Mouse (Mus musculus) forebrain, embryonic 12.5 days (tissue): Measurements from ENCODE around the gene Sumo1. TPM values are rescaled to one million over a fixed set of nuclear protein-coding genes. Genes with fewer than 3 reads are reported as not detected.

Experiments used
- ATAC-seq: fragments of 200-750 bp; cut with Nextera tagmentation; 2 replicates; pipeline ENCODE4 v1.8.0; 2017; ENCODE audit warnings: moderate TSS enrichment; ENCODE audit not compliant: low FRiP score
- H3K27ac ChIP-seq: fragments of 300-500 bp; sonication (generic); 2 replicates; pipeline ENCODE4 v1.5.1; 2016; ENCODE audit warnings: mild to moderate bottlenecking
- H3K27me3 ChIP-seq: fragments of 300-500 bp; sonication (generic); 2 replicates; pipeline ENCODE4 v1.6.1; 2016; ENCODE audit warnings: mild to moderate bottlenecking
- H3K36me3 ChIP-seq: fragments of 300-500 bp; sonication (generic); replicated peaks from 2 replicates; pipeline ENCODE4 v1.6.1; 2016; ENCODE audit warnings: mild to moderate bottlenecking
- H3K4me1 ChIP-seq: fragments of 300-500 bp; sonication (generic); 2 replicates; pipeline ENCODE4 v1.6.1; 2016
- H3K4me2 ChIP-seq: fragments of 300-500 bp; sonication (generic); 2 replicates; pipeline ENCODE4 v1.6.1; 2016; ENCODE audit warnings: mild to moderate bottlenecking, moderate library complexity
- H3K4me3 ChIP-seq: fragments of 300-500 bp; sonication (generic); replicated peaks from 2 replicates; pipeline ENCODE4 v1.5.1; 2016; ENCODE audit warnings: mild to moderate bottlenecking
- H3K9ac ChIP-seq: fragments of 300-500 bp; sonication (generic); 2 replicates; pipeline ENCODE4 v1.6.1; 2016; ENCODE audit warnings: mild to moderate bottlenecking
- H3K9me3 ChIP-seq: fragments of 300-500 bp; sonication (generic); 2 replicates; pipeline ENCODE4 v1.6.1; 2016
- WGBS: fragments of 180-500 bp; shearing (Covaris S2); methylation state at CpG from one replicate; pipeline ENCODE4 v1.1.7; 2016; 5-methylcytosine and 5-hydroxymethylcytosine counted together
- polyA plus RNA-seq: library from polyadenylated mRNA; unstranded; fragments of >200 nt; fragmentation: Nextera tagmentation; extraction: Ambion mirVana; gene quantifications from 2 replicates; pipeline ENCODE4 v1.2.1, GENCODE M21; 2016

Sumo1 gene
- polyA plus RNA-seq, 1 experiment from 2014 or later, result 515 TPM

DNA sequence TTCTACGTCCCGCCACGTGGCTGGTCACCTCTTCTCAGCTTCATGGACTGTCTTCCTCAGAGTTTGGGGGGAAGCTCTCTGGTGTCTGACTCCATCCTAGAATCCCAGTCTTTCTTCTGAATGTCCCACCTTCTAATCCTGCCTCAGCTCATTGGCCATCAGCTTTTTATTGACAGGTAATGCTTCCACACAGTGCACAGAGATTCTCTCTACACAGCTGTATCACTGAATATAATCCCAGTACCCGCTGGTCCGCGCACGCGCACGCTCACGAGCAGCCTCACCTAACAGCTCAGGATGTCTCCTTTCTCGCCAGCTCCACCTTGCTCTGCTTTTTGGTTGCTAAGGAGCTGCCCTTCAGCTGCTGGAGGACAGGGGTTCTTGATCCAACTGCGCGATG, 64.2 kb downstream of the Sumo1 start:
- WGBS, result 88% methylated on average over 13 of the region's 13 CpGs
- H3K4me2 ChIP-seq, result no peak overlapping the region
- H3K36me3 ChIP-seq, result no peaks in the 10 kb centered on the region
- H3K4me1 ChIP-seq, result peaks cover 10% of the 10 kb centered on the region; the same call in 1 of the 2 replicates
- no peaks in the 10 kb centered on the region for H3K9me3 ChIP-seq
- no peak overlapping the region for H3K27ac ChIP-seq
- no peak for ATAC-seq
- H3K4me3 ChIP-seq, result no peak overlapping the region
- peaks cover 9% of the 10 kb centered on the region for H3K27me3 ChIP-seq
- H3K9ac ChIP-seq, result no peak overlapping the region

DNA sequence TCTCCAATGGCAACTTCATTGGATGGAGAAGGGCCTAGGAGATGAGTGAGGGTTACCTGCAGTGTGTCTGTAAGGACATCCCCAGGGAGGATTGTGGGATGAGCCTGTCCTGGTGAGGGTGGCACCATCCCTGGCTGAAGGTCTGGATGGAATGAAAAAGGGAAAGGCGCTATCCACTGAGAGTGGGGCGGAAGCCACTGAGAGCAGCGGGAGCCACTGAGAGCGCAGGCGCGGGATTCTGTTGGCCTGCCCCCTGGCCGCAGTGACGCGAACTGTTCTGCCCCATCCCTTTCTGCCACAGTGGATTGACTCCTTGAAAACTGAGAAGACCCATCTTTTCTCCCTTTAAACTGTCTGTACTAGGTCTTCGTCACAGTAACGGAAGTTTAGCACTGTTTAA, 66.7 kb downstream of the Sumo1 start:
- peak overlapping the region; percentile 13 for H3K4me2 ChIP-seq
- H3K4me3 ChIP-seq, result no peak overlapping the region
- H3K36me3 ChIP-seq, result no peaks in the 10 kb centered on the region
- peaks cover 9% of the 10 kb centered on the region for H3K27me3 ChIP-seq
- H3K9ac ChIP-seq, result no peak overlapping the region
- H3K9me3 ChIP-seq, result no peaks in the 10 kb centered on the region
- 14% methylated on average over 11 of the region's 11 CpGs for WGBS
- ATAC-seq, result 0 out of 2 replicates have a peak, but pooled peaks have one; percentile 44
- H3K4me1 ChIP-seq, result peaks cover 10% of the 10 kb centered on the region; the same call in 1 of the 2 replicates
- no peak overlapping the region for H3K27ac ChIP-seq

DNA sequence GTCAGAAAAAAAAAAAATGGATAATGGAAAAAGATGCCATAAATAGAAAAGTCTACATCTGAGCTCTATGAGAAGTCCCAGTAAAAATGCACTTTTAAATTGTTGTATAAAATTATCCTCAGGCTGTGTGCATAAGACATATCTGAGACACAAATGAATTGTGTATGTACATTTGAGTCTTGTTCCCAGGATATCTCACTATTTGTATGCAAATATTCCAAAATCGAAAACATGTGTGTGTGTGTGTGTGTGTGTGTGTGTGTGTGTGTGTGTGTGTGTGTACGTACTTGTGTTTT, 67.3 kb downstream of the Sumo1 start:
- no peak for ATAC-seq
- WGBS, result 93% methylated on average over 2 of the region's 2 CpGs
- no peak overlapping the region for H3K9ac ChIP-seq

DNA sequence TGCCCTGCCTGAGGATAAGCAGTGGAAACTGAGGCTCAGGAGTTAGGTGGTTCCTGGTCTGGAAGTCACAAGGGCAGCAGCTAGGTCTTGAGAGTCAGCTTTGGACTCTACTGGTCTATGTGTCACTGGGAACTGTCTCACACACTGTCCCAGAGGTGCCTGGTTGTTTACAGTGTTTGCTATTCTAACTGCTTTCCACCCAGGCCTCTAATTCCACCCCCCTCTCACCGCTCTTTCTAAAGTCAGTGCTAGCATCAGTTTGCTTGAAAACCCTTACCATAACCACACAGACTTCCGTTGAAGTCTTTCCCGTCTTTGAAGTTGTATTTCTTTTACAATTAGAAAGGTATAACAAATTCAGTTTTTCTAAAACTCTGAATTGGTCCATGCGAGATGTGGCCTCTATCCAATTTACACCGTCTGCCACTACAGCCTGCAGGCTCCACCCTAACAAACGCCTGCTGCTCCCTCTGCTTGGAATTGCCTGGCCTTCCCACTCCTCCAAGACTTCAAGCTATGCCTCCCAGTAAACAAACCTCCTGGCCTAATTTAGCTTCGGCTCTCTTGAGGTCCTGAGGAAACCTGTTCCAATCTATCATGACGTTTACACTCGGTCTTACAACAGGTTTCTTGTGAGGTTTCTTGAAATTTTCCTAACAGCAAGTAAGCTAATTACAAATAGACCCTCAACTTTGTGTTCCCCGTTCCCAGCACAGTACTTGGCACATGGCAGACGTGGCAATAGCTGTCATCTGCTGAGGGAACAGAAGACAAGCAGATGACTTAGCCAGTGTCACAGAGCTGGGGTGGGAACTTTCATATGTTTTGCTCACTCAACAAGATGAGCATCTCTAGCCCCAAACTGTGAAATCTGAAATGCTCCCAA, 67.9 kb downstream of the Sumo1 start:
- no peak overlapping the region for H3K4me3 ChIP-seq
- H3K27ac ChIP-seq, result no peak overlapping the region
- H3K27me3 ChIP-seq, result peaks cover 10% of the 10 kb centered on the region
- no peaks in the 10 kb centered on the region for H3K36me3 ChIP-seq
- H3K4me2 ChIP-seq, result no peak overlapping the region
- no peaks in the 10 kb centered on the region for H3K9me3 ChIP-seq
- 61% methylated on average over 11 of the region's 11 CpGs for WGBS
- H3K4me1 ChIP-seq, result peaks cover 10% of the 10 kb centered on the region; the same call in 1 of the 2 replicates
- no peak for ATAC-seq
- H3K9ac ChIP-seq, result no peak overlapping the region

More for the DNA sequence above, 67.3 kb downstream of the Sumo1 start:
- H3K36me3 ChIP-seq, result no peaks in the 10 kb centered on the region
- no peak overlapping the region for H3K4me2 ChIP-seq
- peaks cover 10% of the 10 kb centered on the region; the same call in 1 of the 2 replicates for H3K4me1 ChIP-seq
- H3K9me3 ChIP-seq, result no peaks in the 10 kb centered on the region
- H3K27me3 ChIP-seq, result peaks cover 9% of the 10 kb centered on the region
- no peak overlapping the region for H3K27ac ChIP-seq
- H3K4me3 ChIP-seq, result no peak overlapping the region

DNA sequence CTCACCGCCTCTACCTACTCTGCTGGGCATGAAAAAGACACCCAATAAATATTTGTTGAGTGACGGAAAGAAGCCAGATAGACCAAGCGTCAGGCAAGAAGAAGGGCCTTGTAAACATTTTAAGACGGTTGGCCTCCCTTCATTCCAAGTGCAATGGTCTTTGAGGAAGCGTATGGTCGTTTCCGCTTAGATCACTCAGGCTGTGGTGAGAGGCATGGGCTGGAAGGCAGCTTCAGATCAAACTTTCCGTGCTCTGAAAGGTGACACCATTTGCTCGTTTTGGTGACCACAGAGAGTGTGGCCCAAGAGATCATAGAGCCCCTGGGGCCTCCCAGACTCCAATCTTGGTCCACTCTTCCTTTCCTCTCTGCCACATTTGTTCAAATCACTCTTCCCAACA, 75.0 kb downstream of the Sumo1 start:
- no peak overlapping the region for H3K4me2 ChIP-seq
- H3K27me3 ChIP-seq, result peaks cover 47% of the 10 kb centered on the region
- no peak for ATAC-seq
- H3K9me3 ChIP-seq, result no peaks in the 10 kb centered on the region
- peaks cover 21% of the 10 kb centered on the region for H3K4me1 ChIP-seq
- no peak overlapping the region for H3K4me3 ChIP-seq
- no peak overlapping the region for H3K9ac ChIP-seq
- no peaks in the 10 kb centered on the region for H3K36me3 ChIP-seq
- 86% methylated on average over 9 of the region's 9 CpGs for WGBS
- no peak overlapping the region for H3K27ac ChIP-seq

DNA sequence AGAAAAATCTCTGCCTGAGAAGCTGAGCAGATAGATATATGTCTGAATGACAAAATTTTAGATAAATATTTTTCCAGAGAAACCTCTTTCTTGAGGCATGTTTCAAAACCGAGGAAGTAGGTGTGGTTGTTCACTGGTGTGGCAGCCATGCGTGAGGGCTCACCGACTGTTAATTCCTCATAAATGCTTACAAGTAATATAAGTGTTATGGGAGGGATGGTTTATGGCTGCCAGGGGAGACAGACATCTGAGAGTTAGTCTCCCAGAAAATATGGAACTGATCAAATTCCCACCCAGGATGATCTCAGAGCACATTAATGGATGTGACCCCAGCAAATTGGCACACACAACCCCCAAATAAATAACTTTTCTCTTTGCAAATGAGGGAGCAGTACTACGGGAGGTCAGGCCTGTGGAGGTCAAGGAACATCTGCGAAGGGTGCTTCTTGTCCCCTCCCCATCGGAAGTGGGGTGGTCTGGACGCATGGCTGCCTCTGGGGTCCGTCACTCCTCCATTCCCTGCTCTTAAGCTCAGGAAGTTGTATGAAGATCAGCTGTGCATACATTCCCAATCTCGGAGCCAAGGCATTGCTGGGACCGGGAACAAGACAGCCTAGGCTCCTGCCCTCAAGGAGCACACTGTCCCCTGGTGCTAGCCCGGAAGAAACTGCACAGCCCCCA, 75.9 kb downstream of the Sumo1 start:
- H3K4me2 ChIP-seq, result no peak overlapping the region
- WGBS, result 86% methylated on average over 11 of the region's 11 CpGs
- peaks cover 55% of the 10 kb centered on the region for H3K27me3 ChIP-seq
- no peak overlapping the region for H3K4me3 ChIP-seq
- H3K9ac ChIP-seq, result no peak overlapping the region
- H3K4me1 ChIP-seq, result peaks cover 21% of the 10 kb centered on the region
- H3K36me3 ChIP-seq, result no peaks in the 10 kb centered on the region
- H3K9me3 ChIP-seq, result no peaks in the 10 kb centered on the region
- no peak for ATAC-seq
- no peak overlapping the region for H3K27ac ChIP-seq

DNA sequence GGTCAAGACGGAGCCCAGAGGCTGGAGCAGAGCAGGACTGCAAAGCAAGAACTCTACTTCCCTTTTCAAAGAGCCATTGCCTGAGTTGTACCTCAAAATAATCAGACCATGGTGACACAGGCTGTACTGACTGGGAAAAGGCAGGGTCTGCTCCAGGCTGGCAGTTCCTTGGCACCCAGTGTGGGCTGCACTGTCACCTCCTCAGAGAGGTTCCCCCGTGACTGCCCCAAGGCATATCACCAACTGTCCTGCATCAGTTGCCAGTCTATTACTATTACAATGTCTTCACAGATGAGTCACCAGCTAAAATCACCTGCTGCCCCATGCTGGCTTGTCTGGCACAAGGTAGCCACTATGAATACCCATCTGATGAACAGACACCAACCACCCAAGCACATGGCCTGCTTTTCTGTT, 77.0 kb downstream of the Sumo1 start:
- Histone ChIP-seq H3K27ac (no peak overlapping the region), H3K4me3 (no peak overlapping the region), H3K36me3 (no peaks in the 10 kb centered on the region), H3K9ac (no peak overlapping the region), H3K4me2 (no peak overlapping the region), H3K4me1 (peaks cover 21% of the 10 kb centered on the region), H3K9me3 (no peaks in the 10 kb centered on the region), H3K27me3 (peaks cover 58% of the 10 kb centered on the region)
- ATAC-seq, result no peak
- WGBS, result 72% methylated on average over 2 of the region's 2 CpGs

DNA sequence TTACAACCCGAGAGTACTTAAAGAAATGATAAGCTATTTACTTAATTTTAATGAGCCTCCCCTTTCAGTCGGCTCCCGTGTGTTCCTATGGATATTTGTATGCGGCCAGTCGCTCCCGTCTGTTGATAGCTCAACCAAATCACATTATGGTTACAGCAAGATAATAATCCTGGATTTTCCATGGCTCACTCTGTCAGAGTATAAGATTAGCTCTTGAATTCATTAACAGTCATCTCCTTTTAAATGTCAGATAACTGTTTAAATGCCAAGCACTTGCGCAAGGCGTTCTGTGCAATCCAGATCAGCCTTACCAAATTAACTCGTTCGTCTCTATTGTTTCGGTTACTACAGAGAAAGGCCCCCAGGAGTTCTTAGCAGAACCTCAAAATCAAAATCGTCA, 77.8 kb downstream of the Sumo1 start:
- H3K9me3 ChIP-seq, result no peaks in the 10 kb centered on the region
- H3K4me3 ChIP-seq, result peak overlapping the region; percentile 16
- peak overlapping the region; percentile 40 for H3K4me2 ChIP-seq
- no peak; the same call in 1 of the 2 replicates for ATAC-seq
- H3K9ac ChIP-seq, result no peak overlapping the region
- H3K36me3 ChIP-seq, result no peaks in the 10 kb centered on the region
- H3K4me1 ChIP-seq, result peaks cover 21% of the 10 kb centered on the region
- no peak overlapping the region for H3K27ac ChIP-seq
- H3K27me3 ChIP-seq, result peaks cover 60% of the 10 kb centered on the region
- 7% methylated on average over 12 of the region's 12 CpGs for WGBS

DNA sequence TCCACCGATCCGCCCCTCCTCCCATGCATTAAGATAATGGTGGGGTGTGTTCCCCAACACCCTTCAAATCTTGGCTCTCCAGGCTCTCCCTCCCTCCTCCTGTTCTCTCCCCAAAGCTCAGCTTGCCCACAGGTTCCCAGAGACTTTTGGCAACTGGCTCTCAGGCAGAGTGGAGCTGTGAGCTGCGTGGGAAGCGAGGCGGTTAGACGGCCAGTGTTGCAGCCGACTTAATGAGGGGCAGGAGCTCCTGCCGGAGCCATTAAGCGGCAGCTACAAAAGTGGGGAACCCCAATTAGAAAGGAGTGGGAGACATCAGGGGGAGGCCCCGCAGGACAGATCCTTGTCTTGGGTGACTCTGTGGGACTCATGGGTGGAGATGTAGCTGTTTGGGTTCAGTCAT, 78.3 kb downstream of the Sumo1 start:
- peak; percentile 27; the same call in 1 of the 2 replicates for ATAC-seq
- Histone ChIP-seq H3K4me1 (peaks cover 21% of the 10 kb centered on the region), H3K27me3 (peaks cover 55% of the 10 kb centered on the region), H3K4me2 (peak overlapping the region; percentile 40), H3K27ac (no peak overlapping the region; the same call in 1 of the 2 replicates), H3K4me3 (peak overlapping the region; percentile 16), H3K9me3 (no peaks in the 10 kb centered on the region), H3K36me3 (no peaks in the 10 kb centered on the region), H3K9ac (no peak overlapping the region)
- WGBS, result 1% methylated on average over 10 of the region's 10 CpGs

DNA sequence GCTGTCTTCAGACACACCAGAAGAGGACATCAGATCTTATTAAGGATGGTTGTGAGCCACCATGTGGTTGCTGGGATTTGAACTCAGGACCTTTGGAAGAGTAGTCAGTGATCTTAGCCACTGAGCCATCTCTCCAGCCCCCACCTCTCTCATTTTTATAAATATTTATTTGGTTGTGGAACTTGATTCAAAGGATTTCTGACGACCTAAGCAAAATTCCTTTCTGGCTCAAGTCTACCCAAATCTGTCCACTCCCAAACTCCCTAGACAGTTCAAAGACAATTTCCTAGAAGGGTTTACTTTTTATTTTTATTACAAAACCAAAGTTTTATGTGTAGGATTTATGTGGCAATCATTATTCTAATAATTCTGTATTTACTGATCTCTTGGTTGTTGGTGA, 81.4 kb downstream of the Sumo1 start:
- Histone ChIP-seq H3K4me2 (no peak overlapping the region), H3K27me3 (peaks cover 54% of the 10 kb centered on the region), H3K27ac (no peak overlapping the region), H3K4me3 (no peak overlapping the region), H3K9me3 (no peaks in the 10 kb centered on the region), H3K4me1 (peaks cover 32% of the 10 kb centered on the region), H3K36me3 (no peaks in the 10 kb centered on the region), H3K9ac (no peak overlapping the region)
- ATAC-seq, result no peak
- WGBS, result 86% methylated on average over 1 of the region's 1 CpGs

DNA sequence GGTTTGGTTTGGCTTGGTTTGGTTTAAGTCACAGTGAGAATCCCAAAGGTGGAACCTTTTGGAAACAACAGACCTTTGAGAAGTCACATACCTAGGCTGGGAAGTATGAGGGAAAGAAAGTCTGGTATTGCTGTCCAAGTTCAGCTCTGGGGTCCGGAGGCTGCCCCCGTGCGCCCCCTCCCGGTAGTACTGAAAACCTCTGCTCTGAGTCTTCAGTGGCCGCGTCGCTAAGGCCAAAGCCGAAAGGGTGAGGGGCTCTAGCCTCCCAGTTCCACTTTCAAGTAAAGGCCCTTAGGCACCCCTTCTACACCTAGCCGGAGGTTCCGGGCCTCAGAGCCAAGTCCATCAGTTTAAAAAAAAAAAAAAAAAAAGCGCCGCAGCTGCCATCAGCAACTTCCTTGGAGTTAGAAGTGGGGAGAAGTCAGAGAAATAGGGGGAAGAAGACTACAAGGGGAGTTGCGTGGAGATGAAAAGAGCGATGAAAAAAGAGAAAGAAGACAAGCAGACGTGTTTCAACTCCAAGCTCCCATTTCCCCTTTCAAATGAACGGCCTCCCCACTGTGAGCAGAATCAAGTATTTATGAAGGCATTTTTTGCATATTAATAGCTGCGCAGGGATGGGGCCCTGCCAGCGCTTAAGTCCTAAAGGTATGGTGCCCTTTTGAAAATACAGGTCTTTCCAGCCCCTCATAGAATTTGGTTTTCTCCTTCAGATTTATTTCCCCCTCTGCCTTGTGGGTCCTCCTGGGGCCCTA, 85.8 kb downstream of the Sumo1 start:
- ATAC-seq, result peak; percentile 55; the same call in 1 of the 2 replicates
- Histone ChIP-seq H3K9me3 (no peaks in the 10 kb centered on the region), H3K4me2 (peak overlapping the region; percentile 28), H3K36me3 (no peaks in the 10 kb centered on the region), H3K9ac (no peak overlapping the region), H3K4me1 (peaks cover 12% of the 10 kb centered on the region), H3K4me3 (no peak overlapping the region), H3K27me3 (peaks cover 31% of the 10 kb centered on the region), H3K27ac (no peak overlapping the region)
- WGBS, result 6% methylated on average over 18 of the region's 18 CpGs

DNA sequence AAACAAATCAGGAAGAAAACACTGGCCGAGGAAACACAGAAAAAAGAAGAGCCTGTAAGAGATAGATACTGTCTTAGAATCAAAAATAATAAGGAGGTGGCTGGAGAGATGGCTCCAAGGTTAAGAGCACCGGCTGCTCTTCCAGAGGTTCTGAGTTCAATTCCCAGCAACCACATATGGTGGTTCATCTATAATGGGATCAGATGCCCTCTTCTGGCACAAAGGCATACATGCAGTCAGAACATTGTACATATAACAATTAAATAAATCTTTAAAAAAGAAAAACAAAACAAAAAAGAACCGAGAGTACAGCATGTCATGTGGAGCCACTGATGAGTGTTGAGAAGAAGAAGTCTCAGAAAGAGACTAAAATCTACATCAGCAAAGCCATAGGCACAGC, 89.8 kb downstream of the Sumo1 start:
- Histone ChIP-seq H3K4me3 (no peak overlapping the region), H3K4me1 (peaks cover 12% of the 10 kb centered on the region), H3K36me3 (no peaks in the 10 kb centered on the region), H3K27ac (no peak overlapping the region), H3K27me3 (peaks cover 42% of the 10 kb centered on the region), H3K9ac (no peak overlapping the region), H3K4me2 (no peak overlapping the region), H3K9me3 (no peaks in the 10 kb centered on the region)
- ATAC-seq, result no peak
- 80% methylated on average over 3 of the region's 3 CpGs for WGBS
